Mouse (Mus musculus) cerebellum, adult 2 months (tissue): ENCODE measurements around the gene Arhgap17. TPM values are rescaled to one million over a fixed set of nuclear protein-coding genes. Genes with fewer than 3 reads are reported as not detected.

Source experiments
- DNase-seq, 2 experiments: peaks; one replicate each; pipeline ENCODE4 v3.0.0; 2021
- H3K27ac ChIP-seq: fragments of 200-500 bp; 2 replicates; pipeline ENCODE4 v1.5.1; 2012; ENCODE audit warnings: low read length, control low read depth, inconsistent platforms; ENCODE audit not compliant: insufficient read depth
- H3K27me3 ChIP-seq: fragments of 200-500 bp; 2 replicates; pipeline ENCODE4 v1.6.1; 2012; ENCODE audit warnings: inconsistent platforms, mild to moderate bottlenecking, low read length, moderate library complexity; ENCODE audit not compliant: control insufficient read depth, insufficient read depth
- H3K4me1 ChIP-seq: fragments of 200-500 bp; 2 replicates; pipeline ENCODE4 v1.6.1; 2011; ENCODE audit warnings: low read length; ENCODE audit not compliant: control insufficient read depth, insufficient read depth
- H3K4me3 ChIP-seq: fragments of 200-500 bp; replicated peaks from 2 replicates; pipeline ENCODE3; 2011; ENCODE audit warnings: mild to moderate bottlenecking, low read depth, low read length, control low read depth; ENCODE audit not compliant: insufficient read depth
- CTCF ChIP-seq: fragments of 200-500 bp; IDR thresholded peaks from 2 replicates; pipeline ENCODE4 v1.5.1; 2011; ENCODE audit warnings: low read depth, mild to moderate bottlenecking, control low read depth, low read length, moderate library complexity, borderline replicate concordance; ENCODE audit not compliant: insufficient read depth
- POLR2A ChIP-seq: fragments of 200-500 bp; IDR thresholded peaks from 2 replicates; pipeline ENCODE4 v1.6.1; 2011; ENCODE audit warnings: low read length, control low read depth, borderline replicate concordance; ENCODE audit not compliant: insufficient read depth
- WGBS: fragments of 180-500 bp; shearing (Covaris S2); methylation state at CpG from one replicate; pipeline ENCODE4 v1.1.7; 2018; 5-methylcytosine and 5-hydroxymethylcytosine counted together
- polyA plus RNA-seq: library from polyadenylated mRNA; depleted of rRNA; stranded (reverse); fragments of >200 nt; gene quantifications from 2 replicates; pipeline ENCODE4 v1.2.3, GENCODE M21; 2012

Gene Arhgap17
- polyA plus RNA-seq, 1 experiment: 21.2 TPM

DNA sequence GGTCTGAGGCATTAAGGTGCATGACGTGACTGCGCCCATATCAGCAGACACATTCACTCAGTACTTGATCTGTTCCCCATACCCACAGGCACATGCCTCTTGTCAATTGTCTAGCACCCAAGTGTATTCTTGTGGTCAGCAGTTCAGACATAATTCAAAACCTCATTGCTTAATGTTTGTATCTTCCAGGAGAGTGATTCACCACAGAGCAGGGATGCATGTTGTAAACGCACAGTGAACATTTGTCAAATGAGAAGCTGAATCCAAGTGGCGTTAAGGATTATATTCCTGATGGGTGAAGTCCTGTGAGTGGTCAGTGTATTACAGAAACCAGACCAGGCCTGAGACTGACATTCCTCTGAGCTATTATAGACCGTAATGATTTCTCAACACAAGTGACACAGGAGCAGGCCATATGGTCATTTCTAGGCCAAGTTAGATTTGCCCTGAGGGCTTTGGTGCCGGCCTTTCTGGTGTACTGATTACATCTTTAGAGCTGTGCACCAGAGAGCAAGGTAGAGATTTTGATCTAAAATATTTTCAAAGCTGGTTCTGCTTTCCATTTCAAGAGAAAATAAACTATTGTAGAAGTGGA is 20.1 kb upstream of the Arhgap17 start:
- H3K4me3 ChIP-seq: no peak overlapping the region
- H3K27me3 ChIP-seq: no peaks in the 10 kb centered on the region
- TF ChIP-seq POLR2A (no peak), CTCF (no peak)
- peak in 1 of 2 experiments; percentile 64 for DNase-seq
- WGBS: 36% methylated on average over 6 of the region's 6 CpGs
- H3K27ac ChIP-seq: peak overlapping the region; percentile 49
- peaks cover 6% of the 10 kb centered on the region for H3K4me1 ChIP-seq

- no peaks in the 10 kb centered on the region for H3K27me3 ChIP-seq
- peaks cover 8% of the 10 kb centered on the region for H3K4me1 ChIP-seq
- 72% methylated on average over 11 of the region's 11 CpGs for WGBS
- H3K4me3 ChIP-seq: no peak overlapping the region
- TF ChIP-seq POLR2A (no peak), CTCF (no peak)
- DNase-seq: no peak
- H3K27ac ChIP-seq: no peak overlapping the region
Measured at GRCm38 (mm10) chr7:123385693-123386407, 16.1 kb upstream of the Arhgap17 start.

DNA sequence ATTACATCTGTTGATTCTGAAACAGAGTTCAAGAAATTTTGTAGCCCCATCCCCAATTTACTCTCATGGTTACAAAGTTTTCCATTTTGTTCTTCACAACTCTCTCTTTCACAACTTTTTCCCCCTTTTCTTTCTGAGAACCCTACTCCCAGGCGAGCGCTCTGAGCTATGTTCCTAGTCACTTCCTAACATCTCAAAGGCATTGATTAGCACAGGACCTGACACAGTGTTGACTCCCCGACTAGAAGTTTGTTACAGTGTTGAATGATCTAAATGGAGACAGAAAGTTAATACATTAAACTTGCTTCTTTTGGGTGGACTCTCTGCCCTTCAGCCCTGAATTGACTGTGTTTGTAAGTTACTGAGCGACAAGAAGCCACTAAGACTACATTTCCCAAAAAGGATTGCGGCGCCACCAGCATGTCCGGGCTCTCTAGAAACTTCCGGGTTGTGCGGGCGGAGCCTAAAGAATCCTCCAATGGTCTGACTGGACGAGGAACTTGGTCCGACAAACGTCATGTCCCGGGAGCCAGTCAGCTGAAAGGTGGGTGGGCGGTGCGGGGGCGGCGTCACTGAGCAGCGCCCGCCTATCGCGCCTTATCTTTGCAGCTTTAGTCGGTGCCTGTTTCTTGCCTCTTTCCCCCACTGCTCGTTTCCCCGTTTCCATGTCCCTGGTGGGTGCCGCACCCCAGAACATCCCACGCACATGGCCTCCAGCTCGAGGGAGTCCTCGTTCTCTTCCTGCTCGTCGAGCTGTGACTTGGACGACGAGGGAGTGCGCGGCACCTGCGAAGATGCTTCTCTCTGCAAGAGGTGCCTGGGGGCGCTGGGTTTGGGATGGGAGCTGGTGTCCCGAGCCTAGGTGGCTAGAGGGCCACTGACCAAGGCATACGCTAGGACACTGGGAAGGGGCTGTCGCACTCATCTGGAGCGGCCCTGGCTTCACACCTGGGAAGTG is 8.0 kb upstream of the Arhgap17 start:
- H3K27ac ChIP-seq: peak overlapping the region; percentile 67
- H3K4me1 ChIP-seq: peaks cover 12% of the 10 kb centered on the region
- no peaks in the 10 kb centered on the region for H3K27me3 ChIP-seq
- TF ChIP-seq CTCF (0 out of 2 replicates have a peak, but pooled peaks have one; percentile 12), POLR2A (peak; percentile 91)
- peak; percentile 92 to 97 for DNase-seq
- WGBS: 4% methylated on average over 41 of the region's 41 CpGs
- H3K4me3 ChIP-seq: peak overlapping the region; percentile 99

- TF ChIP-seq CTCF (0 out of 2 replicates have a peak, but pooled peaks have one; percentile 32), POLR2A (no peak)
- no peak for DNase-seq
- Histone ChIP-seq H3K27me3 (no peaks in the 10 kb centered on the region), H3K27ac (no peak overlapping the region), H3K4me3 (no peak overlapping the region), H3K4me1 (peaks cover 8% of the 10 kb centered on the region)
- 64% methylated on average over 3 of the region's 3 CpGs for WGBS
Measured at GRCm38 (mm10) chr7:123371501-123371900, 1.8 kb upstream of the Arhgap17 start.

DNA sequence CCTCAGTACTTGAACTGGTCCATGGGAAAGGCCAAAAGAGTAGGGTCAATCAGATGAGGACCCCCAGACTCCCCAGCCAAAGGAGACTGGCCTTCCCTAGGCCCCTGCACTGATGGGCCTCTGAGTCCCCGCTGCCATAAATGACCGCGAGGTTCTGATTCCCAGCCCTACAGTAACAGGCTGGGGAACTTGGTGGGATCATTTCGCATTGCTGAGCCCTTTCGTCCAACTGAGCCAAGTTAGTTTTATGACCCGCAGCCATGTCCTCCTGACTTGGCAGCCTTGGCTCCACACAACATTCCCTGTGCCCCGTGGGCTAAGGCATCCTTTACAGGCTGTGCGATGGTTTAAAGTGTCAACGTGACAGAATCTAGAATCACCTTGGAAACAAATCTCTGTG is 985 bp upstream of the Arhgap17 start:
- H3K4me1 ChIP-seq: peaks cover 14% of the 10 kb centered on the region
- H3K27ac ChIP-seq: no peak overlapping the region; the same call in 1 of the 2 replicates
- WGBS: 56% methylated on average over 9 of the region's 9 CpGs
- TF ChIP-seq CTCF (no peak), POLR2A (no peak)
- H3K27me3 ChIP-seq: no peaks in the 10 kb centered on the region
- DNase-seq: no peak
- peak overlapping the region; percentile 54 for H3K4me3 ChIP-seq

DNA sequence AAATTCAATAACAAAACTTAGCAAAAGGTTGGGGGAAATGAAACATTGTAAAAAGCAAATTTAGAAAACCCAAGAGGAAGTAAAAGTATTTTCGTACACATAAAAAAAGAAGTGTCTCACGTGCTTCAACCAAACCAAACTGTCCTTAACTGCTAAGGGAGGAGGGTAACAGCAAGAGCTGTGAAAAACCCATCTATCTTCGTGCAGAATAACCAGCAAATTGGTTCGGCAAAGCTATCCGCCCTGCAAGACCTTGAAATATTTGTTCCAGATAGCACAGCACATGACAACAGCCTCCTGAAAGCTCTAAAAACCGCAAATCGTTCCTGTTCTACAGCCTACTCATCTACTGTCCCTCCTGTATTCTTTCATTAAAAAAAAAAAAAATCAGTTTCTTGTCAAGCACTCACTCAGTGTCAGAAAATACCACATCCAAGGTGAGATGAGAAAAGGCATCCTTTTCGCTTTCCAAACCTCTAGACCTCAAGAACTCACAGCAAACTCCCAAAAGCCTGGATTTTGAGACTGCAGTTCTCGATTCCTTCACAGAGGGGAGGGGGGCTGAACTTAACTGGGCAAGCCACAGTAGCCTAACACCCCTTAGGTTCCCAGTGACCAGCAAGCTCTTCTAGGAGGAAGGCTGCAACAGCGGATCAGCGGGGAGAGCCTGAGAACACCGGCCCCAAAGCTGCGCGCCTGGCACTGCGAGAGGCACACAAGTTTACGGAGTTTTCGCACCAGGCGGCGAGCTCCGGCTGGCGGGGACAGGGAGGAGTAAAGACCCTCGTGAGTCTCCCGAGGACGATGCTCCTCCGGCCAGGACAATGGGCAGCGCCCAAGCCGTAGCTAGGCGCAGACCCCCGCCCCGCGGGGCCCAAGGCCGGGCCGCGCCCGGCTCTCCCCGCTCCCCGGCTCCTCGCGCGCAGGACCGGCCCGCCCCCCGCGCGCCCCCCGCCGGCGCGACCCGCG is 653 bp downstream of the Arhgap17 start:
- DNase-seq: peak in 1 of 2 experiments; percentile 63
- 3% methylated on average over 51 of the region's 51 CpGs for WGBS
- peaks cover 24% of the 10 kb centered on the region for H3K4me1 ChIP-seq
- no peaks in the 10 kb centered on the region for H3K27me3 ChIP-seq
- 0 out of 2 replicates have a peak overlapping the region, but pooled peaks have one; percentile 8 for H3K27ac ChIP-seq
- peak overlapping the region; percentile 54 for H3K4me3 ChIP-seq
- TF ChIP-seq POLR2A (no peak), CTCF (no peak)

DNA sequence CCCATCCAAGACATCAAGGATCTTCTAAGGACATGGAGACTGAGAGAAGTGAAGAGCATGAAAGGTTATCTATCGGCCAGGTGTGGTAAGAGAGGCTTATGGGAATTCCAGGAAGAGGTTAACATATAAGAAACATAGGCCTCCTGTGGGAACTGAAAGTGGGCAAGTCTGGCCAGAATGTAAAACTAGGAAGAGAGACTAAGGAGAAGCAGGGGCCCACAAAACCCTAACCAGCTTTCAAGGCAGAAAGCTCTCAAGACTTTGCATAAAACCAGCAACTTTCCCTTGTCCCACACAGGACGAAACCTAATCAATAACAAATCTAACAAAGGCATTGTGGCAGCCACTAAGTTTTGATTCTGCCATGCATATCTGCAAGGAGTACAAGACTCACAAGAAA is 1.5 kb downstream of the Arhgap17 start:
- no peaks in the 10 kb centered on the region for H3K27me3 ChIP-seq
- DNase-seq: no peak
- H3K27ac ChIP-seq: no peak overlapping the region
- peak overlapping the region; percentile 17 for H3K4me3 ChIP-seq
- TF ChIP-seq POLR2A (no peak), CTCF (no peak)
- peaks cover 24% of the 10 kb centered on the region for H3K4me1 ChIP-seq
- 82% methylated on average over 2 of the region's 2 CpGs for WGBS
